Mouse (Mus musculus) ZHBTc4 (cell line): ENCODE results near the gene Olfr732.

Source experiments
- DNase-seq: peaks from one replicate; pipeline ENCODE4 v3.0.0-alpha.2; 2011; ENCODE audit warnings: low read depth, low spot score

Gene Olfr732

GRCm38 (mm10) chr14:50284106-50284505 is at the start of gene Olfr732:
Gene Olfr732 (minus strand): TSS chr14:50284206.
- DNase-seq, result no peak

- no peak for DNase-seq
Measured at GRCm38 (mm10) chr14:50326661-50327060, 42.7 kb upstream of the Olfr732 start, which contains the start of gene Olfr734. Gene Olfr734 (minus strand): TSS chr14:50326761.

- no peak for DNase-seq
Measured at GRCm38 (mm10) chr14:50301422-50301821, 17.4 kb upstream of the Olfr732 start, which contains the start of gene Olfr733. Gene Olfr733 (minus strand): TSS chr14:50301522.

GRCm38 (mm10) chr14:50241766-50242165 is 42.2 kb downstream of the Olfr732 start, which contains the start of gene Olfr731:
Gene Olfr731 (minus strand): TSS chr14:50241866.
- DNase-seq, result no peak
